Mouse (Mus musculus) left cerebral cortex, postnatal 4 days (tissue): Measurements from ENCODE around the gene Ranbp9. TPM values are rescaled to one million over a fixed set of nuclear protein-coding genes. Genes with fewer than 3 reads are reported as not detected.
A peak's percentile ranks its signal among the peaks of the same experiment; 100 is the strongest.

ENCODE experiments used
- DNase-seq: peaks from one replicate; pipeline ENCODE4 v3.0.0-alpha.2; 2022
- intact Hi-C: fragments of 180-260 bp; cut with DNase I; formaldehyde crosslinking; loops from one replicate; pipeline ENCODE4 v1.15.1; 2025
- total RNA-seq, 2 experiments: library from RNA; stranded (reverse); gene quantifications; 2 replicates each; pipeline ENCODE4 v1.2.3; 2021

The Ranbp9 gene
- total RNA-seq, 2 experiments from 2014 or later, result 64.7 to 66.3 TPM

DNA sequence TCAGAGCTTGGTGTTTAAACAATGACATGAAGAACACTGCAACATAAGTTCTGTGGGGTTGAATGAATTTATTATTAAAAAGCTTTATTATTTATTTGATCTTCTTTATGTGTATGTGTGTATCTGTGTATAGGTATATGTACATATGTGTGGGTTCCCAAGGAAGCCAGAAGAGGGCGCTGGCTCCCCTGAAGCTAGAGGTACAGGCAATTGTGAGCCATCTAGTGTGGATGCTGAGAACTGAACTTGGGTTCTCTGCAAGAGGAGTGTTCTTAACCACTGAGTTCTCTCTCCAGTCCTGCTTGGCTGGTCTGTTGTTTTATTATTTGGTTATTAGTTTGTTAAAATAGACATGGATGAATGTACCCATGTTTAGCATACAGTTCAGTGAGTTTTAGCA lies 108.2 kb downstream of the Ranbp9 start:
- intact Hi-C loops, result loop anchor here (10.0 kb wide), 1 partner anchor 198 kb away; the partner anchor contains the start of gene Tbc1d7
- DNase-seq, result no peak

DNA sequence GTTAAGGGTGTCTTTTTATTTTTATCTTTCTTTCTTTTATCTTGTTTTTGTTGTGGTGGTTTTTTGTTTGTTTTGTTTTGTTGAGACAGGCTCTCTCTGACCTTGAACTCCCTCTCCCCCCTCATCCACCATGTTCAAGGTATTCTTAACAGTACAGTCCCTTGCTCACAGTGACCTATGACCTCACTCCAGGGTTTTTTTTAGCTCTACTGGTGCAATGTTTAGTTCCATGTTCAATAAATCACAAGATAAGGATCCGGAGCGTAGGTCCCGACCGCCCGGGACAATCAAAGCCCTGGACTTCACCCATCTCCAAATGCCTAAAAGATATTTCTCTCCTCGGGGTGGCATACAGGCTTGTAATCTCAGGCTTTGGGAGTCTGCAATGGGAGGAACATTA lies 111.0 kb downstream of the Ranbp9 start:
- intact Hi-C loops, result loop anchor here (10.0 kb wide), 1 partner anchor 195 kb away; the partner anchor contains the start of gene Tbc1d7
- no peak for DNase-seq

DNA sequence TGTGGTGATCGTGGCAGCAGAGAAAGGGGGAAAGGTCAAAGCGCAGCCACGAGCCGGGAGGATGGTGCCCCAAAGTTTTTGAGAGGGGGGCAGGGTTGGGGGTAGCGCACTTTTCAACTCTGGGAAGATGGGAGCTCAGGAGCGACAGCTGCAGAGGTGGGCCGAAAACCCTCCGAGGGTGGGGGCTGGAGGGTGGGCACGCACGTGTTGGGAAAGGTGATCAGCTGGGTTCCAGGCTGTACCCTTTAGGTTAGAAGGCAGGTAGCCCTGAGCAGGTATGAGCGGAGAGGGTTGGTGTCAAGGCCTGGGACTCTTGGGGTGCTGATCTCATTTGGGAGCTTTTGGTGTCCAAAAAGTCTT lies 115.3 kb downstream of the Ranbp9 start:
- intact Hi-C loops, result no loop called here
- DNase-seq, result no peak

- intact Hi-C loops, result no loop called here
- peak; percentile 92 for DNase-seq
These were observed 115.9 kb downstream of the Ranbp9 start, which contains the start of gene Sirt5 for GRCm38 (mm10) chr13:43364985-43365824. TSS of gene Sirt5 (plus strand) at chr13:43365496.

DNA sequence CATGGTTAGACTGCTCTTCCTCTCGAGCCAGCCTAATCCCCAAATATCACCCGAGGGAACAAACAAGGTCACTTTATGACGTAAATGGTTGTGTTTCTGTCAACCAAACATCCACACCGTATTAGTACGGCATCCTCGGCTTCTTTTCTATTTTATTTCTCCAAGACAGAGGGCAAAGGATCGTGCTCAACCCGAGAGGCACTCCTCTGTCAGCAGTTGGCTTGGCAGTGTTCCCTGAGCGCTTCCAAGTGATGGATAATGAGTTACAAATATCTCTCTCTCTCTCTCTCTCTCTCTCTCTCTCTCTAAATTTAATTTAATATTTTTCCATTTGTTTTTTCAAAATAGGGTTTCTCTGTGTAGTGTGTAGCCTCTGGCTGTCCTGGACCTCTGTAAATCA lies 118.7 kb downstream of the Ranbp9 start:
- peak; percentile 35 for DNase-seq
- intact Hi-C loops, result no loop called here

DNA sequence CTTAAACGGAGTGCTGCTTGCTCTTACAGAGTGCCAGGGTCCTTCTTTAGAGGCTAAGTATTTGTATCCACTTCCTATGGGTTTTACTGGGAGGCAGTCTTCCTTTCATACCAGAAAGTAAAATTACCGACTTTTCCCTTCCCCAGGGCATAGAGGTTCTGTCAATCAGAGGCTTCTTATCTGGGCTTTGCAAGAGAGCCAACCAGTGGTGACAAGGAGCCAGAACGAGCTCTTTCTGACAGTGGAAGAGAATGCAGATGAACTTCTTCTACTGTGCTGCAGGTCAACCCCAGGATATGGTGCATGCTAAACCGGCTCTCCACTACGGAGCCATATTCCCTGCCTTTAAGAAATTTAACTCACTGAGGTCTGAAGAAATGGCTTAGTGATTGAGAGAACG lies 120.5 kb downstream of the Ranbp9 start:
- intact Hi-C loops, result no loop called here
- DNase-seq, result no peak

GRCm38 (mm10) chr13:43356346-43357125 lies 124.5 kb downstream of the Ranbp9 start:
- DNase-seq, result no peak
- intact Hi-C loops, result no loop called here

GRCm38 (mm10) chr13:43354362-43354761 lies 126.7 kb downstream of the Ranbp9 start:
- intact Hi-C loops, result no loop called here
- no peak for DNase-seq

- DNase-seq, result no peak
- intact Hi-C loops, result no loop called here
These were observed 127.7 kb downstream of the Ranbp9 start for GRCm38 (mm10) chr13:43353356-43353755.

Other genes with a start within 250 kb of the Ranbp9 start
- gene Gfod1, start 177.1 kb downstream of the Ranbp9 start, total RNA-seq, result 10 to 100 TPM; 29.8 to 31.3 TPM
- 10 to 100 TPM; 21.0 to 23.6 TPM for gene Sirt5, start 115.8 kb downstream of the Ranbp9 start, total RNA-seq
- 100 to 1,000 TPM; 102 to 103 TPM for gene Nol7, start 82.9 kb downstream of the Ranbp9 start, total RNA-seq
- gene Mcur1, start 78.9 kb upstream of the Ranbp9 start, total RNA-seq, result 1 to 10 TPM; 7.0 to 7.9 TPM
- 10 to 100 TPM; 20.1 to 20.8 TPM for gene Rnf182, start 134.4 kb upstream of the Ranbp9 start, total RNA-seq